Mouse (Mus musculus) testis, adult 2 months (tissue): Measurements from ENCODE around the gene Plce1.

Experiments
- CTCF ChIP-seq: fragments of 200-500 bp; IDR thresholded peaks from 2 replicates; pipeline ENCODE4 v1.5.1; 2012; ENCODE audit warnings: low read depth, mild to moderate bottlenecking, inconsistent platforms, low read length, moderate library complexity; ENCODE audit not compliant: control insufficient read depth, insufficient read depth, insufficient replicate concordance
- POLR2A ChIP-seq: fragments of 200-500 bp; IDR thresholded peaks from 2 replicates; pipeline ENCODE4 v1.6.1; 2012; ENCODE audit warnings: low read depth, mild to moderate bottlenecking, inconsistent platforms, low read length, moderate library complexity; ENCODE audit not compliant: control insufficient read depth

DNA sequence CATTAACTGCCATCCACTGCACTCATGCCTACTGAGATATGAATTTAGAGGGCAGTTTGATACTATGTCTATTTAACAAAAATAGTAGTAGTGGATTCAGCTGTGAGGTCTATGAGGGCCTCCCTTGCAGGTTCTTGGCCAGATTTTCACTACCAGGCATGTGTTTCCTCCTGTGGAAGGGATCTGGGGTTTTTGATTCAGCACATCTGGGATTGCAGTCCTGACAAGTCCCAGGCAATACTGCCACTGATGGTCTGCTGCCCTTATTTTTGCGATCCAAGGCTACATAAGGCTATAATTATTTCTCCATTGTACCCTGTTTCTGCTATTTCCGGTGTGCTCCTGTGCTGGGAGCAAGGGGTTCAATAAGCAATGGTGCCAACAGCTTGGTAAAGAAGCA, 129.4 kb downstream of the Plce1 start:
- TF ChIP-seq CTCF (no peak), POLR2A (no peak)
